Mouse (Mus musculus): ENCODE measurements around the gene Ccdc149.

DNA sequence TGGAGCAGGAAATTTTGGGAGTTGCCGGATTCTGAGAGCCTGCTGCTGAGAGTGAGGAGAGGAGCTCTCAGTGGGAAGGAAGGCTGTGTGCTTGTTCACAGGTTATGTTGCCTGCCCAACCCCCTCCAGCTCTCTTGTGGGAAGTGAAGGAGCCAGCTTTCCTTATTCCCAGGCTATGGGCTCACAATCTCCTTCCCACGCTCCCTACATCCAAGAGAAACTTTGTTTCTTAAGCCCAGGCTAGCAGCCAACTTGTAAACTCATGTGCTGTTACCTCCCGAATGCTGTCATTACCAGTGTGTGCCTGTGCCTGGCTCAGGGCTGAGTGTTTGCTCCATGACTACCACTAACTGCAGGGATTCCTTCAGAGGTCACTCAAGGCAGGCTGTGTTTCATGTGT, 39.8 kb upstream of the Ccdc149 start:
- TF ChIP-seq E2F4 (IDR thresholded peaks at IDR 0.05; ENCODE audit: insufficient read depth) (no peak), MAX (IDR thresholded peaks at IDR 0.05; ENCODE audit: low read depth) (no peak), CEBPB (IDR thresholded peaks at IDR 0.05; ENCODE audit: insufficient read depth, poor library complexity, severe bottlenecking) (no peak), POLR2A (IDR thresholded peaks at IDR 0.05; ENCODE audit: insufficient read length, low read depth) (no peak), TCF3 (IDR thresholded peaks at IDR 0.05; ENCODE audit: insufficient read length, low read depth) (no peak)
